Comparison of ENCODE assay signal across 20 mouse cellular contexts in the genomic region with DNA sequence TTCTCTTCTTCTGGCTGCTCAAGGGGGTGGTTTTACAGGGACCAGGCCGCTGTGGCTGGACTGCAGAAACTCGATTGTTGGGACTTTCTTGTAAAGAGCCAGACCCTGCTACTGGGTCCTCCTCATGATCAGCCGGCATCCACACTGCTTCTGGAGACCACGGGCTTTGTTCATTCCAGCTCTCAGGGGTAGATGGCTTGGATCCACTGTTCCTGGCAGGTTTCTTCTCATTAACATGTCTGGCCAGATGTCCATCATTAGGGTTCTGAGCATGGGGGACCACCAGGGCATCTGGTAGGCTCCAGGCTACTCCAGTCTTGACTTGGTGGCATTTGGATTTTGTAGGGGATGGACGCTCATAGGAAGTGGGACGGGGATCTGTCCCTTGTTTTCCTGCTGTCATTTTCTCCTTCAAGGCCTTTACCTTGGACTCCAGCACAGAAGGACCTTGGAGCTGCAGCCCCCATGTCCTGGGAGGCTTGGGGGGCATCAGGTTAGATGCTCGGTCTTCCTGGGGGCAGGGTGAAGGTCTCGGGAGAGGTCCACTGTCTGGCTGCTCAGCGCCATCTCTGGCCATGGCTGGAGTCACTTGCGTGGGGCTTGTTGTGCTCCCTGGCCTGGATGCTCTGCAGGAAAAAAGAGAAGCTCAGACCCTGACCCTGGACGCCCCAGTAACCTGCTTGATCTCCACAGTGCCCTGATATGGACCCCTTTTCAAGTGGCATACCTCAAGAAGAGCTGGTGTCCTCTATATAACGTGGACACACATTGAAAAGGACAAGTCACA. TPM values are rescaled to one million over a fixed set of nuclear protein-coding genes. Genes with fewer than 3 reads are reported as not detected.
DNase-seq lines count a peak whose midpoint lies in the region; ATAC-seq and TF ChIP-seq lines count a peak whose summit lies in the region.
"Had no signal": no experiment of that assay in that cellular context is flagged by ENCODE, and none has a peak within 500 bp of the region (broad histone marks: within the 10 kb centered on the region; RNA-seq: fewer than 3 reads in every experiment).

No protein-coding gene starts in this region.

- WGBS in hindbrain, embryonic 10.5 days, result 78% methylated on average over 12 of the region's 12 CpGs
- WGBS in hindbrain, embryonic 16.5 days, result 81% methylated on average over 12 of the region's 12 CpGs
- WGBS in kidney, postnatal 0 days, result 76% methylated on average over 12 of the region's 12 CpGs

- H3K9ac ChIP-seq in hindbrain, embryonic 16.5 days (ENCODE audit: low read depth, low read length), result no peak overlapping the region
- no peak overlapping the region for H3K9ac ChIP-seq in kidney, postnatal 0 days (ENCODE audit: low read depth, low read length)
- H3K9ac ChIP-seq: embryonic facial prominence, embryonic 12.5 days; forebrain, embryonic 13.5 days; liver, postnatal 0 days; midbrain, embryonic 12.5 days had no signal

- DNase-seq in heart, adult 11 months, result peak; percentile 90
- DNase-seq in heart, postnatal 25 days (ENCODE audit: low spot score), result no peak
- DNase-seq in hindbrain, embryonic 10.5 days (ENCODE audit: low spot score), result no peak
- no peak for DNase-seq in kidney, postnatal 0 days (ENCODE audit: low spot score)
- DNase-seq in kidney, postnatal 14 days, result no peak
- no peak for DNase-seq in frontal cortex, postnatal 36 days (ENCODE audit: low spot score in 2 of 2)
- DNase-seq: B cell, adult 2 months; cerebellum, adult 9-11 months; gastrocnemius, postnatal 25 days; layer of hippocampus, adult 9-11 months; liver, postnatal 0 days; lung, postnatal 10 days; right cerebral cortex, adult 18-20 months had no signal

- H3K4me2 ChIP-seq in hindbrain, embryonic 16.5 days (ENCODE audit: low read length), result no peak overlapping the region
- H3K4me2 ChIP-seq in kidney, postnatal 0 days (ENCODE audit: low read length), result no peak overlapping the region
- H3K4me2 ChIP-seq: embryonic facial prominence, embryonic 12.5 days; forebrain, embryonic 13.5 days; midbrain, embryonic 12.5 days had no signal

- no peak for ATAC-seq in hindbrain, embryonic 16.5 days
- no peak for ATAC-seq in kidney, postnatal 0 days (replicated peaks; ENCODE audit: low FRiP score, low read depth)
- ATAC-seq: forebrain, embryonic 13.5 days; inflammation-experienced regulatory T-cells, adult 6 months; liver, postnatal 0 days had no signal

- no peak overlapping the region for H3K4me3 ChIP-seq in hindbrain, embryonic 10.5 days
- H3K4me3 ChIP-seq in hindbrain, embryonic 16.5 days (ENCODE audit: low read length), result no peak overlapping the region
- H3K4me3 ChIP-seq in kidney, postnatal 0 days (replicated peaks; ENCODE audit: low read depth, low read length), result no peak overlapping the region
- H3K4me3 ChIP-seq: embryonic facial prominence, embryonic 12.5 days; erythroblast, embryonic 14.5 days; forebrain, embryonic 13.5 days; limb, embryonic 10.5 days; midbrain, embryonic 12.5 days had no signal

- intact Hi-C loops in heart, postnatal 25 days (cut with DNase I), result no loop called here

- peak; percentile 22; the same call in 1 of the 2 replicates for TF ChIP-seq CTCF in kidney, postnatal 0 days (IDR thresholded peaks at IDR 0.05; ENCODE audit: low read depth)

- peaks cover 57% of the 10 kb centered on the region for H3K4me1 ChIP-seq in hindbrain, embryonic 10.5 days (replicated peaks)
- H3K4me1 ChIP-seq in hindbrain, embryonic 16.5 days (ENCODE audit: control insufficient read depth, insufficient read depth, low read depth, low read length), result peaks cover 11% of the 10 kb centered on the region
- peaks cover 35% of the 10 kb centered on the region for H3K4me1 ChIP-seq in kidney, postnatal 0 days (replicated peaks; ENCODE audit: insufficient read depth, low read length)

- H3K36me3 ChIP-seq in hindbrain, embryonic 10.5 days, result peaks cover 22% of the 10 kb centered on the region
- no peaks in the 10 kb centered on the region for H3K36me3 ChIP-seq in hindbrain, embryonic 16.5 days (ENCODE audit: control insufficient read depth, insufficient read depth, low read length)
- H3K36me3 ChIP-seq in kidney, postnatal 0 days (ENCODE audit: insufficient read depth, low read length), result peaks cover 15% of the 10 kb centered on the region; the same call in 1 of the 2 replicates
- H3K36me3 ChIP-seq: midbrain, embryonic 12.5 days had no signal

- peak overlapping the region; percentile 8; the same call in 1 of the 2 replicates for H3K27ac ChIP-seq in hindbrain, embryonic 10.5 days
- H3K27ac ChIP-seq in hindbrain, embryonic 16.5 days (ENCODE audit: low read depth, low read length), result no peak overlapping the region
- 0 out of 2 replicates have a peak overlapping the region, but pooled peaks have one; percentile 15 for H3K27ac ChIP-seq in kidney, postnatal 0 days
- H3K27ac ChIP-seq: embryonic facial prominence, embryonic 12.5 days; forebrain, embryonic 13.5 days; limb, embryonic 10.5 days; midbrain, embryonic 12.5 days had no signal

- peaks cover 40% of the 10 kb centered on the region for H3K27me3 ChIP-seq in hindbrain, embryonic 10.5 days (ENCODE audit: insufficient read depth, poor library complexity, severe bottlenecking)
- peaks cover 5% of the 10 kb centered on the region; the same call in 1 of the 2 replicates for H3K27me3 ChIP-seq in hindbrain, embryonic 16.5 days (replicated peaks; ENCODE audit: control insufficient read depth, insufficient read depth, low read length)
- H3K27me3 ChIP-seq in kidney, postnatal 0 days (ENCODE audit: insufficient read depth, low read length), result no peaks in the 10 kb centered on the region

- H3K9me3 ChIP-seq in hindbrain, embryonic 10.5 days, result no peaks in the 10 kb centered on the region
- H3K9me3 ChIP-seq in hindbrain, embryonic 16.5 days (ENCODE audit: control insufficient read depth, low read length), result no peaks in the 10 kb centered on the region
- H3K9me3 ChIP-seq in kidney, postnatal 0 days (replicated peaks; ENCODE audit: low read length), result no peaks in the 10 kb centered on the region
- H3K9me3 ChIP-seq: embryonic facial prominence, embryonic 12.5 days; forebrain, embryonic 13.5 days; limb, embryonic 10.5 days; midbrain, embryonic 12.5 days had no signal

RNA-seq across cellular contexts. Expression of gene BC034090, which starts 2.4 kb away (rescaled TPM):
- total RNA-seq in heart, postnatal 25 days (2021), result 10 to 100 TPM; 38.0 to 41.4 TPM
- polyA plus RNA-seq in hindbrain, embryonic 10.5 days (2016; fragmentation: Nextera tagmentation; extraction: Ambion mirVana), result 5.3 and 6.2 TPM in 2 replicates
- 6.0 and 6.1 TPM in 2 replicates for polyA plus RNA-seq in hindbrain, embryonic 16.5 days (2015; fragmentation: Nextera tagmentation; extraction: Ambion mirVana)
- polyA plus RNA-seq in kidney, postnatal 0 days (2015; fragmentation: Nextera tagmentation; extraction: Ambion mirVana), result 9.9 and 10.2 TPM in 2 replicates
- polyA plus RNA-seq: erythroblast, embryonic 14.5 days had no signal
